Mouse (Mus musculus) adrenal gland, postnatal 25 days (tissue): ENCODE measurements around the gene Rapgef3. TPM values are rescaled to one million over a fixed set of nuclear protein-coding genes. Genes with fewer than 3 reads are reported as not detected.
A peak's percentile ranks its signal among the peaks of the same experiment; 100 is the strongest.

Experiments used
- DNase-seq: peaks from one replicate; pipeline ENCODE4 v3.0.0; 2021; ENCODE audit warnings: mixed read lengths
- total RNA-seq: library from RNA; stranded (reverse); gene quantifications from 2 replicates; pipeline ENCODE4 v1.2.3, GENCODE M21; 2021

The Rapgef3 gene
- total RNA-seq, 1 experiment from 2014 or later = 26.0 TPM

GRCm38 (mm10) chr15:97773108-97773507 is 5.3 kb upstream of the Rapgef3 start:
- peak; percentile 63 for DNase-seq

DNA sequence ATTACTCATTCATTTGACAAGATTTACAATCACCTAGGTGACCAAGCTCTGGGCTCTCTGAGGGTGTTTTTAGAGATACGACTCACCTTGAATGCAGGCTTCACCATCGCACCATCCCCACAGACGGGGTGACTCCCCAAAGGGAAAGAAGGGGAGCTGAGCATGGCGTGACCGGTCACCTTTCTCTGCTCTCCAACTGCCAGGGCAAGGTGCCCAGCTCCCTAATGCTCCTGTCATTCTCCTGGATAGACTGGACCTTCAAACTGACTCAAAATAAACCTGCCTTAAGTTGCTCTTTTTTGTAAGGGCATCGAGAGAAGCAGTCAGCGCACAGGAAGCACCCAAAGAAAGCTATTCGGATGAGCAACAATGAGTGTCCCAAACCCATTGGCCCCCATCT is 2.5 kb upstream of the Rapgef3 start:
- no peak for DNase-seq

DNA sequence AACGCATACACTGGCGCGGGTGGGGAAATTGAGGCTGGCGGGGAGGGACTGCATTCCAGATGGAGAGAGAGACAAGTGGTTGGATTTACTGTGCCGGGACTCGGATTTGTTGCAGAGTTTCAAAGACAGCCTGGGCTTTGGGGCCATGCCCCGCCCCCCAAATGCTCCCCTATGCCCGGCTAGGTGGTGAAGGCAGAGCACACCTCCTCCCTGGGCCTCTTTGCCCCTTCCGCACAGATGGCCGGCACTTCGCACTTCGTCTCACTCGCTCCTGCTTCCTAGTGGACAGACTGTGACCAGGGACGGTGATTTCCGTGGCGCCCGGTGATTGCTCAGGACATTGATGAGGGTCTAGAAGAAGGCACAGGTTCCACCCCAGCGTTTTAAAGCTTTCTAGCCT is 420 bp upstream of the Rapgef3 start:
- peak; percentile 26 for DNase-seq

- DNase-seq = no peak
Measured at GRCm38 (mm10) chr15:97766594-97767279, 1.0 kb downstream of the Rapgef3 start.

DNA sequence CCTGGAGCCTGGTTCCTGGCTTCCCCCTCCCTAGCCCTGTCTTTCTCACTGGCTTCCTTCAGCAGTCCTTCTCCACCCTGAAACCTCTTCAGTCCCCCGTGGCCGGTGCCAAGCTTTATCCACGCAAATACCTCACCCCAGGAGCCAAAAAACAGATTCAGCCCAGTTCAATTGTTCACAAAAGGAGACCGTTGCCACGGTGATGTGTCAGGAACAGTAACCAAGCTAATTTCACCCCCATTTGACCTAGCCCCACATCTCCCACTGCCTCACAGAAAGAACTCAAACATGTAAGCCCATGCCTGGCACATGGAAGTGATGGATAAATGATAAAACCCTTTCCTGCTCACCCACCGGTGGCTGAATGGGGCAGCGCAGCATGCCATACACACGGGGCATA is 1.6 kb downstream of the Rapgef3 start:
- no peak for DNase-seq

DNA sequence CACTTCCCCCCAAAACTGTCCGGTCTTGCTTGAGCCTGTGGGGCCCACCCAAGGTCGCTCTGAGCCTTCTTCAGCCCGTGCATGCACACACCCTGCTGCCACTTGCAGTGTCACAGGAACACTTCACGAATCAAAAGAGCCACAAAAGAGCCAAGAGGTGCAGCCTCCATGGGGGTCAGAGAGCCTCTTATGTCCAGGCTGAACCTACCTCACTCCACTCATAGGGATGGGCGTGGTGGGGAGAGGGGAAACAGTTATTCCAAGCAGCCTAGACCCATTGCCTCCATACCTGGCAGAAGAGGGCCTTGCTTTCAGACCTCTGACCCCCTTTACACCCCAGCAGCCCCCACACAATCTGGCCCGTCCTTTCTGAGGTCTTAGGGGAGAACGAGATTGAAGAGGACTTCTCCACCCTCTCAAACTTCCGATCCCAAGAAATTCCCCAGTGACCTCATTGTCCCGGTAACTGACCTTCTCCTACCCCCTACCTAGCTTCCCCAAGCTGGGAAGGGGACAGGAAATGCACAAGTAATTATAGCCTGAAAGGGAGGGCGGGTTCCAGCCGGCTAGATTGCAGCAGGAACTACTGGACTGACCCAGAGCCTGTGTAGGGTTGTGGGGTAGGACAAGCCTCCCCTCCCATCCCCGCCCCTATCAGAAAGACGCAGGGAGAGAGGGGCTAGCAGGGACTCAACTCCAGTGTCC is 2.5 kb downstream of the Rapgef3 start:
- DNase-seq = no peak

GRCm38 (mm10) chr15:97764532-97764931 is 3.2 kb downstream of the Rapgef3 start:
- no peak for DNase-seq

DNA sequence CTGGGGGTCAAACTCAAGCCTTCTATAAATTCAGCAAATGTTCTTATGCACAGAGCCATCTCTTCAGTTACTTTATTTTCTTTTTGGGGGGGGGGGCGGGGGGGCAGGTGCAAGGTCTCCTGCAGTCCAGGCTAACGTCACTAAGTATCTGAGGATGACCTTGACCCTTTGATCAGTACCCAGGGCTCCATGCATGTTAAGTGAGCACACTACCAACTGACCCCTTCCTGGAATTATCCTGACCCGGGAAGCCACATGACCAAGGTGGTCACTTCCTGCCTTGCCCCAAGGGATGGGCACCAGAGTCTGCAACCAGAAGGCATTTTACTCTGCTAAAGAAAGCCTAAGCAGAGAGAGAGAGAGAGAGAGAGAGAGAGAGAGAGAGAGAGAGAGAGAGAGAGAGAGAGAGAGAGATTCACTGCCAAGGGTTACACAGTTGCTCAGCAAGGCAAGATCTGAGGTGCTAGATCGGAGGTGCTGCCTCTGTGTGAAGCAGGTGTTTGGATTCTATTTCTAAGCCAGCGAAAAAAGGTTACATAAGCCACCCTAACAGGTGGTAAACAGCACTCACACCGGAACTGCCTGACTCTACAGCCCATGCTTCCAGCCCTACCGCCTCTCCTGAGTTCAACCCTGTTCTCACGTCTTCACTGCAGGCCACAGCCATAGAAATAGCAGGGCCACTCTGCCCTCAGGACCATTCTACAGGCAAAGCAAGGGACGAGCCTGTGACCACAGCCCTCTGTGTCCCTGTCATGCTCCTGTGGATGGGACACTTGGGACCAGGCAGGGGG is 4.3 kb downstream of the Rapgef3 start:
- DNase-seq = no peak

- no peak for DNase-seq
Measured at GRCm38 (mm10) chr15:97762733-97763132, 5.0 kb downstream of the Rapgef3 start.

- no peak for DNase-seq
Measured at GRCm38 (mm10) chr15:97761438-97761837, 6.3 kb downstream of the Rapgef3 start.

DNA sequence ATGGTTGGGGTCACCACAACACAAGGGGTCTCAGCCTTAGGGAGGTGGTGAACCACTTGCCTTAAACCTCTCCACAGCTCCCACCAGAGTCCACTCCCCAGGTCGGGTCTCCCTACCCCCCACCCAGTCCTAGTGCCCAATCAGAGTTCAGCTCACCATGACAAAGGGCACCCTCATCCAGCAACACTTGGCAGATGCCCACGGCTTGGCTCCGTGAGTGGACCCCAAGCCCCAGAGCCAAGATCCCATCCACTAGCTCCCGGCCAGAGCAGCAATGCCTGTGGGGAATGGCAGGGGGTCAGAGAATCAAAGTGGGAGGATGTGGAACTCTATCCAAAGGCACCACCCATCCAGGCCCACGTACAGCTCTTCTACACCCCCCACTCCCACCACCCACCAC is 6.8 kb downstream of the Rapgef3 start:
- DNase-seq = no peak

GRCm38 (mm10) chr15:97760006-97760405 is 7.8 kb downstream of the Rapgef3 start:
- no peak for DNase-seq

- DNase-seq = no peak
Measured at GRCm38 (mm10) chr15:97755361-97755760, 12.4 kb downstream of the Rapgef3 start.

DNA sequence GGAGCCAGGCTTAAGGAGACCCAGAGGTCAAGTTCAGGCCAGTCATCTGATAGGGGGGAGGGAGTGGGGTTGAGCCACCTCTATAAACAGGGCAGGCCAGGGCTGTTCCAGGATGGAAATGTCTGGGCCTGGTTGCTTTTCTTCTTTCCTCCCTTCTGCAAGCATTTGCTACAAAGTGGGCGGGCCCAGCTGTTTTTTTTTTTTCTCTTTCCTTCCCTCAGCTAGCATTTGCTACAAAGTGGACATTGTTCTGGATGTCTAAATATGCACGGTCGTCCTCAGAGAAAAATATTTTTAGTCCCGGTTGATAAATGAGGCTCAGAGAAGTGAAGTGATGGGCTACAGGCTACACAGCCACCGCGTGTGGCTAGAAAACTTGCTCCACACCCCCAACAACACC is 13.3 kb downstream of the Rapgef3 start:
- DNase-seq = no peak

DNA sequence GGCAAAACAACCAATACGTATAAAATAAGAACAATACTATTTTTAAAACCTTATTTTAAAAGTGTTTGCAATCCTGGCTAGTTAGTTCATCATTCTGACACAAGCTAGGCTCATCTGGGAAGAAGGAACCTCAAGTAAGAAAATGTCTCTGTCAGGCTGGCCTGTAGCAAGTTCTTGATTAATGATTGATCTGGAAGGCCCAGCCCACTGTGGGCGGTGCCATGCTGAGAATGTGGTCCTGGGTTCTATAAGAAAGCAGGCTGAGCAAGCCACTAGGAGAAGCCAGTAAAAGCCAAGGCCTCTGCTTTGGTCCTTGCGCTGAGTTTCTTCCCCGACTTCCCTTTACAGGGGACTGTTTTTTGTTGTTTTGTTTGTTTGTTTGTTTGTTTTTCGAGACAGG is 15.3 kb downstream of the Rapgef3 start:
- no peak for DNase-seq

DNA sequence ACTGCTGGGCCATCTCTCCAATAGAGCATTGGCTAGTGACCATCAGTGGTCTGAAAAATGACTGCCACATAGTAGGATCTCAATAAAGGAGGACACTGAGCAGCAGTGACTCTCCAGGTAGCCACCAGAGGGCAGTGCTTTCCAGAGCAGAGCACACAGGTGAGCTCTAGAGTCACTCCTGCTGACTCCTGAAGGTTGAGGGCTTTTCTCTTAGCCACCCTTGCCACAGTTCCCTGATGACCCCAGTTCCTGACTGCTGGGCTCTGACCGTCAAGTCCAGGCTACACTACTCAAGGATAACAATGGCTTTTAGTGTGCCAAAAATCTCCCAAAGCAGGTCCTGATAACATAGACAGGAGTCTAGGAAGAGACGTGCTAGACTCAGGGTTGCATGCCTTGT is 16.1 kb downstream of the Rapgef3 start:
- no peak for DNase-seq

DNA sequence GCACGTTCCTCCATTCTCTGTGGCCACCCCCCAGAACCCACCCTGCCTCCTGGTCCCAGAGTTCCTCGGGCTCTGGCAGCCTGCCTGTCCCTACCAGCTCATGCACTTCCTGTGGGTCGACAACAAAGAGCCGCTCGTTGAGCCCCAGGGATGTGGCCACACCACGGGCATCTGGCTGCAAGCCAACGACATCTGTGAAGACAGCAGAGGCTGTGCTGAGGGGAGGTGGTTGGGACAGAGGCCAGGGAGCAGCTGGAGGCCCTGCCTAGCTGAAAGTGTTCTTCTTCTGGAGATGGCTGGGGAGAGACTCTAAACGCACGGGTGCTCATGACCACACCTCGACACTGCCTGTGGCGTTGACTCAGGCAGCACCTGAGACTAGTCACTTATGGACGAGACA is 17.1 kb downstream of the Rapgef3 start:
- peak; percentile 82 for DNase-seq

DNA sequence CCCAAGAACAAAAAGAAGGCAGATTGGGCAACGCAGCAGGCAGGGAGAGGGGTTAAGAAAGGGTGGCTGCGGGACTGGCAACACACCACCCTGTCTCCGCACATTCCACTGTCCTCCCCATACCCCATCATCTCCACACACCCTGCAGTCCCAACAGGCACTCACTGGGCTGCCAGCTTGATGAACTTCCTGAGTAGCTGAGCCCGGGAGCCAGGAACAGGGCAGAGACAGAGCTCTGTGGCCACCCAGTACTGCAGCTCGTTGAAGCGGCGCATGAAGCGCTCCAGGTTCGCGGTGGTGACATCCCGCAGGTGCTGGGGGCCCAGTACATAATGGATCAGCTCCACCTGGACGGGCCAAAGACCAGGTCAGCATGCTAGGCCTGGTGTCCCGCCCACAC is 17.9 kb downstream of the Rapgef3 start:
- DNase-seq = no peak

- no peak for DNase-seq
Measured at GRCm38 (mm10) chr15:97749397-97749796, 18.4 kb downstream of the Rapgef3 start.

- no peak for DNase-seq
Measured at GRCm38 (mm10) chr15:97748964-97749363, 18.8 kb downstream of the Rapgef3 start.

DNA sequence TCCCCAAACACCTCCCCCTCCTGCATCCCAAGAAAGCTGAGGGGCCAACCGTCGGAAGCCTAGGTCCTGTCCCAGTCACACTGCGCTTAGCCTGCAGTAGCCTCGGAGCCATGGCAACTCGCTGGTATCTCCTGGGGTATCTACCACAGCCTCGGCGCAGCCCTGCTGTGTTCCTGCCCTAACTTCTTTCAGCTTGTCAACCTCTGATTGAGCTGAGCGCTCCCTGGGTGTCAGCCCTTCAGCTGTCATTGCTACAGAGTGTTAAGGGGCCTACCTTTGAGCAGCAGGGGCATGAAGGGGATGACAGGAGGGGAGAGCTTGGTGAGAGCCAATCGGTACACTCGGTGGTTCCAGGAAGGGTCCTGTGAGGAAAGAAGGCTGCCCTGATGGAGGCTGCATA is 19.5 kb downstream of the Rapgef3 start:
- DNase-seq = no peak

DNA sequence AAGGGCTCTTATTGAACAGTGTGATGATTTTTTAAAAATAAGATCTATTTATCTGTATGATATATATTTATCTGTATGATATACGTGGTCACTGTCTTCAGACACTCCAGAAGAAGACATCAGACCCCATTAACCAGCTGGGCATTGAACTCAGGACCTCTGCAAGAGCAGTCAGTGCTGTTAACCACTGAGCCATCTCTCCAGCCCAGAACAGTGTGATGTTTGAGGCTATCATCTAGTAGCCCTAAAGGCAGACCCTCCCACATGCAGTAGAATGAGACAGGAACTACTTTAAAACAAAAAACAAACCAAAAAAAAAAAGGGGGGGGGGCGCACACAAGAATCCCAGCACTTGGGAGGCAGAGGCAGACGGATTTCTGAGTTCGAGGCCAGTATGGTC is 20.3 kb downstream of the Rapgef3 start:
- no peak for DNase-seq

DNA sequence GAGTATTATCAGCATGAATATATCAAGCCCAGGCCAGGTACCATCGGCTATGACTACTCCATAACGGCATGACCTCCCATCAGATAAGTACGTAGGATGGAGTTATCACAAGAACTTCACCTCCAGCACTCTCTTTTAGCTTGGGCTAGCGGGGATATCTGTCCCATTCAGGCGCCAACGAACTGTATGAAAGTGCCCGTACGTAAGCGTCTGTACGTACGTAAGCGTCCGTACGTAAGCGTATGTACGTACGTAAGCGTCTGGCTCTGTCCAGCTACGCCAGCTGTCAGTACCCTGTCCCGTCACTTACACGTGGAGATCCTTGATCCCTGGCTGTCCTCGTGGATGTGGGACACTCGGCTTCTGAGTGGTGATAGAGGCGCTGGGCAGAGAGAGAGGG is 21.0 kb downstream of the Rapgef3 start:
- DNase-seq = no peak
